Mouse (Mus musculus) adrenal gland, postnatal 4 days (tissue): ENCODE results near the gene Wdr89. TPM values are rescaled to one million over a fixed set of nuclear protein-coding genes. Genes with fewer than 3 reads are reported as not detected.
"Not testable (repeated sequence)": the region's sequence is repeated elsewhere in the genome, so short reads cannot be mapped to it uniquely, and the experiment has no call there.

Source experiments
- DNase-seq, 2 experiments: peaks; one replicate each; pipeline ENCODE4 v3.0.0; 2021 to 2022; ENCODE audit warnings: low spot score in 2 of 2, mixed read lengths in 2 of 2
- long read RNA-seq, 2 experiments: library from polyadenylated mRNA; stranded (forward); transcript quantifications; one replicate each; pipeline ENCODE4 v2.0.0; 2021
- total RNA-seq, 2 experiments: library from RNA; stranded (reverse); gene quantifications; 2 replicates each; pipeline ENCODE4 v1.2.3; 2021

The Wdr89 gene
- total RNA-seq, result 1 to 10 TPM; 7.8 to 8.5 TPM
- long read RNA-seq, experiment 1, partial matches to known transcripts, result 0 of 10 reads
- long read RNA-seq, experiment 1, other reads (novel, unspliced or antisense), result 10 of 10 reads
- long read RNA-seq, experiment 2, partial matches to known transcripts, result 0 of 17 reads
- long read RNA-seq, experiment 2, other reads (novel, unspliced or antisense), result 14 of 17 reads

DNA sequence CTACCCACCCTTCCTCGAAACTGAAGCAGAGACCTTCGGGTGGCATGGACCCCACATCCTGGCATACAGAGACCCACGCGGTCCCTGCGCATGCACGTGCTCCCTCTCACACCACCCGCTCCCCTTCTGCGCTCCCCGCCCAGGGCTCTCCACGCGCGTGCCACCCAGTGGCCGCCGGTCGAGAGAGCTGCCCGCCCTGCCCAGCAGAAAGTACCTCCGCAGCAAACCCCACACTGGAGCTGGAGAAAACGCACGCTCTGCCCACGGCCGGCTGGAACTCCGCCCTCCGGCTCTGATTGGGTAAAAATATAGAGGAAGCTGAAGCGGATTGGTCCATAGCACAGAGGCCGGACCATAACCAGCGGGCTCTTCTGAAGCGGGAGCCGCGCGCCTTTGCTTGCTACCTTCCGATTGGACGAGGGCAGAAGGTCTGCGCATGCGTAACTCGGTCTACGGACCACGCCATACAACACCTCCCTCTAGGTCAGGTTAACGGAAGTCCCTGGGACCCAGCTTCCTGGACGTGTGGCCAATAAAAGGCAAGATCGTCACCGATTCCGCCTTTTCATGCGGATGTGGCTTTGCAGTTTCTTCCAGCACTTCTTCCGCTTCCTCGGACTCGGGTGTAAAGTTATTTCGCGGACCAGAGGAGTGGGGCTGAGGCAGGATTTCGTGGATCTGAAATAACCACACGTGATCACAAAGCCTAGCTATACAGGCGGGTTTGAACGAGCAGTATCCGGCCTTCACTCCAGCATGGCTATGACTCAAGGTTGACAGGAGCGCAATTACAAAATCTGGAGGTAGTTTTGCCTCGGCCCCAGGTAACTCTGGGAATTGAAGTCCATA lies at the start of gene Wdr89:
Gene Wdr89, minus strand, starts transcription at position 280 of the 849 bp plus-strand sequence.
- peak; percentile 88 to 97 for DNase-seq

DNA sequence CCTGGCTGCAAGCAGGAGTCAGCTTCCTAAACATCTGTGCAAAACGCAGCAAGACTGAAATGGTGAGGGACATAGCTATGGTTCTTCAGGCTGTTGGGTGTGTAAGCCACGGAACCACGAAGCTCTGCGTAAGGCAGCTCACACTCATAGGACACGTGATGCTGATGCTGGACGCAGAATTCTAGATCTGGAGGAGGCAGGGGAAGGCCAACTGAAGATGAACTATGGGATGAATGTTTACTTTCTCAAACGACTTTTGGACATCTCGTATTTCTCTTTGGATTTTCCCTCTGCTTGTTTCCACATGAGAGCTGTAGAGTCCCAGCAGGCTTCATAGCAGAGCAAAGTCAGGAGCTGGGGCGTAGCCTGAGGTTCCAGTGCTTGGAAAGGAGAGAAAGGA lies 44.3 kb upstream of the Wdr89 start:
- no peak for DNase-seq

GRCm38 (mm10) chr12:75712905-75713304 lies 43.6 kb upstream of the Wdr89 start:
- not testable (repeated sequence) for DNase-seq

DNA sequence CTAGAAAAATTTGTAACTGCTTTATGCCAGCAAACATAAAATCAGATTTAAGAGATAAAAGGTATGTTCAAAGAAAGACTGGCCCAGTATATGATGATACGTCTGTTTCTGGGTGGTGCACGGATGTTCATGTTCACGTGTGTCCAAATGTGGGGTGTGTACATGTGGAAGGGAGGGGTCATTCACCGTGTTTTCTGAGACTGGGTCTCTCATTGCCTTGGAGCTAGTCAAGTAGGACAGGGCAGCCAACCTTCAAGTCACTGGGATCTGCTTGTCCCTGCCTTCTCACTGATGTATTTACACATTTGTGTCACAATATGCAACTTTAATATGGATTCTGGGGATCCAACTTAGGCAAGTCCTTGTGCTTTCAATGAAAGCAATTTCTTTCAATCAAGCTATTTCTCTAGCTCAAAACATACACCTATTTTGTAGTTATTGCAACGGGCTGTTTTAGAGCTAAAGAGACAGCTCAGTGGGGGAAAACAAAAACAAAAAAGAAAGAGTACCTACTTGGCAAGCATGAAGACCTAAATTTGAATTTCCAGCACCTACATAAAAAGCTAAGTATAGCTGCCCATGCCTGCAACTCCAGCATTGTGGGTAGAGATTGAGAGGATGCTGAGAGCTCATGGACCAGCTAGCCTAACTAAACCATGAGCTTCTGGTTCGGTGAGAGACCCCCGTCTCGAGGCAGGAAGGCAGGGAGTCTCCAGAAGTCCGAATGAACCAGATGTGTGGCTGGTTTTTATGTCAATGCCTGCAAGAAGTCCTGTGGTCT lies 41.4 kb upstream of the Wdr89 start:
- no peak for DNase-seq

- no peak for DNase-seq
Measured at GRCm38 (mm10) chr12:75709506-75709905, 40.2 kb upstream of the Wdr89 start.

DNA sequence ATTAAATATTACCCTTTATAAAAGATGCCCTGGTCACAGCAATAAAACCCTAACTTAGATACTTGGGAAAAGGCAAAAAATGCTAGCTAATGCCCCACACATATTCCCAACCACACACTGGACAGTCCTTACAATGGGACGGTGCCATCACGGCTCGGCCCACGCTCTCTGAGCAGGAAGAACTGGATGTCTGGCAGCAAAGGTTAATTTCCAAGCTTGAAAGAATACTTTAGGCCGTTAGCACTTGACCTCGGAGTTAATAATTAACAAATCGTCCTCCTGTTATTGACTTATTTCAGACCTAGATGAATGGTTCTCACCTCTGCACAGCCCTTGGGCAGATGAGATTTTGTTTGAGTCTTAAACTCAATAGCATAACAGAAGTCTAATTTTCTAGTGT lies 37.3 kb upstream of the Wdr89 start:
- no peak for DNase-seq

GRCm38 (mm10) chr12:75702739-75703122 lies 33.4 kb upstream of the Wdr89 start:
- no peak for DNase-seq

DNA sequence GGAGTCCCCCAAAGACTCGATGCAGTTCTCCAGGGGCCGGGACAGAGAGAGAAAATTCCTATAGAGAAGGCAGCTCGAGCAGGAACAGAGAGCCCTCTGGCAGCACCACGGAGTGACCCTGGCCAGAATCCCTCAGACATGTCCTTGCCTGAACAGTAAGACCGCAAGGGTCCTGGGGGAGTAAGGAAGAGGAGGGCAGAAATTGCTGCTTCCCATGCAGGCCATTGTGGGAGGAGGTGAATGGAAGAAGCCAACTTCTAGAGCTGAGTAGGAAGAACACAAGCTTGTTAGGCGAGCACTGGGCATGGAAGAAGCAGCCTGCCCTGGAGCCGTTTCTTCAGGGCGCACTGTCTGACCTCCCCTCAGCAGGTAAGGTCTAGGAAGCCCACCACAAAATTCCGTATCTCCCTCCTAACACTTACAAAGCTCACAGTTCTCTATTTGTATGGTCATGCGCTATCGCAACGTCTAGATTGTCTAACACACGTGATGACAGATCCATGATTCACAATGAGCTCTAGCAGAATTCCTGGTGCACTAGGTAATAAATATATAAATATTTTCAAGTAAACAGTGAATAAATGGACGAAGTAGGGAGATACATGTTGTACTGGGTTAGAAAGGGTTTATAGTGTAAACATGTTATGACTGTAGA lies 32.9 kb upstream of the Wdr89 start:
- DNase-seq, result no peak

DNA sequence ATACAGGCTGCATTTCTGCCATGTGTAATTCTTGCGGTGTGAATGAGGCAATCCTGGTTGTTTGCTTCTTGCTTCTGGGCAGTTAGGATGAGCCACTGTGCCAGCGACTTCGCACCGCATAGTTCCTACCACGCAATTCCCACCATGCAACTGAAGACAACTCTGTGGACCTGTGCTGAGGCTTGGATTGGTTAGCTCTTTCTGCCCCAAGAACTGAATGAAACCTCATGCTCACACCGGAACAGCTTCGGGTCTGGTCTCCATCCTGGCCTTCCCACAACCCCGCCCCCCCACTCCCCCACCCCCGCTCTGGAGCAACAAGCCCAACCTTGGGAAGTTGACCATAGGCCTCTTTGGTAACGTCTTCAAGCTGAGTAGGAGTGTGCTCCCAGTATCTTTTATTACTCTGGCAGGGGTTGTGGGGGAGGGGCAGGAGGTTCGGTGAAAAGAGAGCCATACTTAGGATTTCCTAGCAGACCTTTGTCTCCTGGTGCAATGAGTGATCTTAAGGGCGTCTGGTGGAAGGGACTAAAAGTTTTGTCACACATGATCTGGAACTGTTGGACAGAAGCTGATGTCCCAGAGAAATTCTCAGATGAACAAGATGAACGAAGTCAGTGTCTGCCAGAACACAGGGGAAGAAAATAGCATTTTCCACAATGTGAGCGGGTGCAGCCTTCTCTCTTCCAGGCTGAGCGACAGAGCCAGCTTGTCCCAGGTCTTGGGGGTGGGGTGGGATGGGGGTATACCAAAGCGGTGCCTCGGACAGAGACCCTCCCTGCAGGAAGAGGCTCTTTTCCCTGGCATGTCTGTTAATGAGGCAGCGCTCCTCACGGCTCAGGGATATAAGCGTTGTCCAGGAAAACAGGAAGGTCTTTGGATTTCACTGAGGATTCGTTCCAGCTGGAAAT lies 32.1 kb upstream of the Wdr89 start:
- DNase-seq, result no peak

- DNase-seq, result no peak
Measured at GRCm38 (mm10) chr12:75698692-75699091, 29.4 kb upstream of the Wdr89 start.

GRCm38 (mm10) chr12:75695845-75696244 lies 26.5 kb upstream of the Wdr89 start:
- not testable (repeated sequence) for DNase-seq

GRCm38 (mm10) chr12:75689003-75689402 lies 19.7 kb upstream of the Wdr89 start:
- no peak for DNase-seq

DNA sequence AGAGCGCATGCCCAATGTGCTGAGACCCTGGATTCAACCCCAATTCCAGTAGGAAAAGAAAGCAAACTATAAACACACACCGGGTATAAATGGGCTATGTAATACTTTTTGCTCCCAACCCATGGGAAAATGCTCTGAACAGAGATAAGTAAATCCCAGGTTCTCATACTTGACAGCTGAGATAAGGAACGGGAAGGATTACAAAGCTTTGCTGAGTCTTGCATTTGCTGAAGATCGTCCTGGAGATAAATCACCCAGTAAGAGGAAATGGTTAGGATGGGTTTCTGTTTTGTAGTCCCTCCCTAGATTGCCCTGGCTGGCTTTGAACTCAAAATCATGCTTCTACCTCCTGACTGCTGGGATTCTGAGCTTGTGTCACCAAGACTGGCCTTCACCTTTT lies 18.0 kb upstream of the Wdr89 start:
- DNase-seq, result no peak

- DNase-seq, result not testable (repeated sequence)
Measured at GRCm38 (mm10) chr12:75684026-75684425, 14.7 kb upstream of the Wdr89 start.

- DNase-seq, result no peak
Measured at GRCm38 (mm10) chr12:75683598-75683997, 14.3 kb upstream of the Wdr89 start.

DNA sequence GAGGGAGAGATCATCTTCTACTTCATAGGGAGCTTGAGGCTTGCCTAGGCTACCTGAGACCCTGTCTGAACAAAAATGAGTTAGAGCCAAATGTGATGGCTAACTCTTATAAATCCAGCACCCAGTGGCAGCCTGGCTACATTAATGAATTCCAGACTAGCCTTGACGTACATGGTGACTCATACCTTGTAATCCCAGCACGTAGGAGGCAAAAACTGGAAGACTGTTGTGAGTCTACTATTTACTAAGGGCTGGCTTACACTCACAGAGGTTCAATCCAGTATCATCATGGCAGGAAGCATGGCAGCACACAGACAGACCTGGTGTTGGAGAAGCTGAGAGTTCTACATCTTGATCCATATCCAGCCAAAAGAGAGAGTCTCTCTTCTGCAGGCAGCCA lies 13.5 kb upstream of the Wdr89 start:
- DNase-seq, result no peak

DNA sequence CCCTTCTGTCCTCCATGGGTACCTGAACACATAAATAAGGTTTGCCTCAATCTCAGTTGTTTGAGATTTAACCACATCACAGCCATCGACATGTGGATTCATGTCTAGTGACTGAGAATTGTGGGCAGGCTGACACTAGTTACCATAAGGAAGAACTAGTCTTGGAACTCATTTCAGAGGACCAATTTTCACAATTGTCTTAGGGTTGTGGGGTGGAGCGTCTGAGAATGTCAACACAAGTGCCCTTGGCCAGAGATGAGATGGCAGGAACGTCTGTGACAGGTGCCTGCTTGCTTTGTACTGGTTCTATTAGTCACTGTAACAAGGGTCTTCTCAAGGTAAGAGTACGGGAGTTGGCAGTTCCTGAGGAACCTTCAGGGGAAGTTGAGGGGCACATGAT lies 11.8 kb upstream of the Wdr89 start:
- no peak for DNase-seq

GRCm38 (mm10) chr12:75678393-75678792 lies 9.1 kb upstream of the Wdr89 start:
- no peak for DNase-seq

- DNase-seq, result no peak
Measured at GRCm38 (mm10) chr12:75672630-75673029, 3.3 kb upstream of the Wdr89 start.

- no peak for DNase-seq
Measured at GRCm38 (mm10) chr12:75671759-75672315, 2.5 kb upstream of the Wdr89 start.
